Mouse (Mus musculus): ENCODE measurements around the gene Tshr.
A peak's percentile ranks its signal among the peaks of the same experiment; 100 is the strongest.
"Not testable (repeated sequence)": the region's sequence is repeated elsewhere in the genome, so short reads cannot be mapped to it uniquely, and the experiment has no call there.

The Tshr gene

DNA sequence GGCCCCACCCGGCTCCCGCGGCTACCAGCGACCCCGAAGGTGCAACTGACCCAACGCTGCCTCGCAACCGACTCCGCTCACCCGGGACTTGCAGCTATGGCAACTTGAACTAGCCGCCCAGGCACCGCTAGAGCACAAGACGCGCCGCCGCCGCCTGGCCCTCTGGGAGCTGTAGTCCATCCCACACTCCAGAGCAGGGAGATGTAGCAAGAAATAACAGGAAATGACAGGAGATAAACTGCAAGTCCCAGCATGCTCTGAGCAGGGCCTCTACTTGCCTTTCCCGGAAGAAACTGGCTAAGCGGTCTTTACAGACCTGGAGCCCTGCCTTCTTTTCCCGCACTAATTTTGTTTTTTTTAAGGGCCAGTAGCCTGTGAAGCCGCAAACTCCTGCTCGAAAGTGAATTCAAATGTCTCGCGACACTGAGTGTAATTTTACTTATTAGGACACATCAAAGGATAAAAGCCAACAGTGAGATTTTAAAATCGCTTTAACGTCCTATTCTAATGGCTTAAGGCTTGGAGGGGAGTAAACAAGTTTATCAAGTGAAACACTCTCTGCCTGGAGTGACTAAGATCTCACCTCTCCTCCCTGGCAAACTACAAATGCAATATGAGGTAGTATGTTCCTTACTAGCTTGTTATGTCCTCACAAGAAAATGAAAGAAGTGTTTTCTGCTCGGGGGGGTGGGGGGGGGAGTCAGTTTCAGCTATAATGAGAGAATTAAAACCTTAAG is at the start of gene Tshr, which contains the start of gene Cep128:
Gene Tshr, plus strand, starts transcription at position 283 of the 737 bp plus-strand sequence.
Gene Cep128, minus strand, starts transcription at position 129 of the 737 bp plus-strand sequence.
- DNase-seq (ENCODE audit: extremely low read depth, insufficient read length, low spot score): peak; percentile 94

DNA sequence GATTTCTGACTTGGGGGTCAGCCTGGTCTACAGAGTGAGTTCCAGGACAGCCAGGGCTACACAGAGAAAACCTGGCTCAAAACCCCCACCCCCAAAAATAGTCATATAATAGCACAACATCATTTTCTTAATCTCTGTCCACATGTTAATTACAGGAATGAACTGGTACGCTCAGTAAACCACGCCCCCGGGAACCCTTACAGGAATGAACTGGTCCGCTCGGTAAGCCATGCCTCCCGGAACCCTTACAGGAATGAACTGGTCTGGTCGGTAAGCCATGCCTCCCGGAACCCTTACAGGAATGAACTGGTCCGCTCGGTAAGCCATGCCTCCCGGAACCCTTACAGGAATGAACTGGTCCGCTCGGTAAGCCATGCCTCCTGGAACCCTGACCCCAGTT is 45.7 kb upstream of the Tshr start:
- DNase-seq (ENCODE audit: extremely low read depth, insufficient read length, low spot score): not testable (repeated sequence)

DNA sequence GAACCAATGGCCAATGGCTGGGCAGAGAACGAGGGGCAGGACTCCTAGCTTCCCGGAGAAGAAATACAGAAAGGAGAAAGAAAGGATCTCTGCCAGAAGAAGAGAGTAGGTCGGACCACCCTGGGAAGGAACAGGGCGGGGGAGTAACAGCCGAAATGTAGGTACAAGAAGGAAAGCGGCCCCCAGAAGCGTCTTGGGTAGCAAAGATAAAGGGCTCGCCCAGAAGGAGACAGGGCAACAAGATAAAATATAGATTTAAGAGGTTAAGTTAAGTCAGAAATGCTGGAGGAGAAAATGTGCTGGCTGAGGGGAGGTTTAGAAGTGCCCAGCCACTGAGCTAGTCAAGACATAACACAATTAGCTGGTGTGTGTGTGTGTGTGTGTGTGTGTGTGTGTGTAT is 30.6 kb upstream of the Tshr start:
- no peak for DNase-seq (ENCODE audit: extremely low read depth, insufficient read length, low spot score)

DNA sequence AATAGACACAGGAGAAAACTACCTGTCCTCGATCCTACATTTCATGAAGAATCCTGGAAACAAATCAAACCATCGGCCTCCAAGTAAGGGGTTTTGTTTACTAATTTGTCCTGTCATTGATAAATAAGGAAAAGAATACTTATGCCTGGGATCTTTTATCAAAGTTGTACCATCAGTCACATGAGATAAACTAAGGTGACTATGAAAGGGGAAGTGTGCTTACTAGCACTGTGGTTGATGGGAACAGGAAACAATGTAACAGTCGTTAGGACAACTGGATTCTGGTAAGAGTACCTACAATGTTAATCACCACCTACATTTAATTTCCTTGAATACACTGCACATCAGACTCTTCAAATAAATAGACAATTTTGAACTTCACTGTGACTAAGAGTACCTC is 15.2 kb upstream of the Tshr start:
- DNase-seq (ENCODE audit: extremely low read depth, insufficient read length, low spot score): no peak

- DNase-seq (ENCODE audit: extremely low read depth, insufficient read length, low spot score): no peak
Observed at GRCm38 (mm10) chr12:91383516-91384264, 673 bp upstream of the Tshr start.

- DNase-seq (ENCODE audit: extremely low read depth, insufficient read length, low spot score): peak; percentile 9
Observed at GRCm38 (mm10) chr12:91400232-91401048, 16.1 kb downstream of the Tshr start.

DNA sequence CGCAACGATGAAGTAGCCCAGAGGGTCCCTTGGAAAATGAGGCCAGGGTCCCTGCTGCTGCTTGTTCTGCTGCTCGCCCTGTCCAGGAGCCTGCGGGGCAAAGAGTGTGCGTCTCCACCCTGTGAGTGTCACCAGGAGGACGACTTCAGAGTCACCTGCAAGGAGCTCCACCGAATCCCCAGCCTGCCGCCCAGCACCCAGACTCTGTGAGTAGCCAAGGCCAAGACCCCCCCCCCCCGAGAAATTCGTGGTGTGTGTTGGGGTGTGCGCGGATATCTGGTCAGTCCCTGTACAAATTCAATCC is 16.6 kb downstream of the Tshr start:
- peak; percentile 3 for DNase-seq (ENCODE audit: extremely low read depth, insufficient read length, low spot score)

DNA sequence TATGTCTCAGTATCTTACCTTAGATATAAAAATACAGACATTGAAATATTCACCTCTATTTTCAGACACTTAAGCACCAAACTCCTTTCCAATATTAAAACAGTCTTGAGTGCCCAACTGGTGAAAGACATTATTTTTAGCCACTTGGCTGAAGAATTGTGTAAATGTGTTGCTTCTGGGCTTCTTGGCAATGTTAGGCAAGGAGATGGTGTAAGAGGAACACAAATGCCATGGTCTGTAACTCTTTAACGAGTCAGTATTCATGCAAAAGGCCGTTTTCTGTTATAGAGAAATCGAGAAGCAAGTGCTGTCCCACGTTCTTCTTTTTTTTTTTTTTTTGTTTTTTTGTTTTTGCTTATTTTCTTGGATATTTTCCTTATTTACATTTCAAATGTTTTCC is 25.9 kb downstream of the Tshr start:
- DNase-seq (ENCODE audit: extremely low read depth, insufficient read length, low spot score): no peak

DNA sequence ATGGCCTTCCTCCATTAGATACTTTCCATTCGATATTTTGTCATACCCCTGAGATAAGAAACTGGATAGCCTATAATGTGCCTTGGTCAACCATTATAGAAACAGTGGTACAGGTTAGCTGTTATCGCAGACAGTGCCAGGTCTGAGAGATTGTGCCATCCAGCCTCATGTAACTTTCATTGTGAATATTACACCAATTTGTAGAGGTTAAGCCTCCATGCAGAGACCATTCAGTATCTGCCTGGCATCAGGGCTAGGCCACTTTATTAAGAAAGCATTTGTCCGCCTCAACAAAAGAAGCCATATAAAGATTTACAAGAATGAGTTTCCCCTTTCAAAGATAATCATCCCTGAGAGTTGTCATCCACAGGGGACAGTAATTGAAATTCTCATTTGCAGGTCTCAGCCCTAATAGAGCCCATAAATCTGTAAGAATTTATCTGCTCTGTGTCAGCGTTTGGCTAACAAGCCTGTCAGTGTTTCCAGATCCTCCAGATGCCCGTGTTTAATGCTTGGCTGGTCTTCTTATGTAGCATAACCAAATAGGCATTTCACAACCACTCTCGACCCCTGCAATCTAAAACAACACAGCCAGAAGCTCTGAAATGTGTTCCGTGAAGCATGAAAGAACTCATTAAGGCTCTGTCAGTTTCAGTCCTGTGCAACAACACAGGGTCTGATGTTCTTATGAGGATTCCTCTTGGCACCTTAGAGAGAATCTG is 28.3 kb downstream of the Tshr start:
- DNase-seq (ENCODE audit: extremely low read depth, insufficient read length, low spot score): no peak

DNA sequence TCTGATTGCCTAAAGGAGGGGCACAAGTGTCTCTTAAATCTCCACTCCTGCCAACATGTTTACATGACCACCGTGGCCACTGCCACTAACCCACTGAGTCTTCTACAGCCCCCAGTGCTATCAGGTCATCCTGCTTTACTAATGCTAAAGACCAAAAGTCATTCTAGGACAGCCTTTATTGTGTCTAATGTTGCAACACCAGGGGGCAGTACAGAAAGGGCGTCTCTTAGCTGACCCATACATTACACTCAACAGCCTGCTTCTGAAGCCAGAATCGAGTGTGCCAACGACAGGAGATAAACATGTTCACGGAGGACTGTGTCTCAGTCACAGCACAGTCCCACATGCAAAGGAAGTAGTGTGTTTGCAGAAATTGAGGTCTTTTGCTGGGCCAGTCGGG is 30.7 kb downstream of the Tshr start:
- DNase-seq (ENCODE audit: extremely low read depth, insufficient read length, low spot score): no peak

GRCm38 (mm10) chr12:91416828-91417227 is 32.5 kb downstream of the Tshr start:
- DNase-seq (ENCODE audit: extremely low read depth, insufficient read length, low spot score): no peak

DNA sequence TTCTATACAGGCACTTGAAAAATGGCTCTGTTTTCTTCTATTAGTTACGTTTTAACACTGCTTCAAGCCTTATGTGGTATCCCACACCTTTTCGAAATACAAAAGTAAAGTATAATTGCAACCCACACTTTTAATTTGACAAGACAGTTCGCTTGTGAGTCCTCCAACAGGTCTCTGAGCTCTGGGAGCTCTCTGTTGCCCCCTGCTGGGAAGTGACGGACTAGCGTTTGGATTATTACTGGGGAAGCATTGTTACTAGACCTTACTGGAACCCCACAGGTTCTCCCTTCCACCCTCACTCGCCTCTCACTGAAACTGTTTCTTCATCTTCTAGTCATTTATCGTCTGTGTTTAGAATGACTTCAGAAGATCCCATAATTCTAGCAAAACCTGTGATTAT is 34.4 kb downstream of the Tshr start:
- DNase-seq (ENCODE audit: extremely low read depth, insufficient read length, low spot score): no peak

DNA sequence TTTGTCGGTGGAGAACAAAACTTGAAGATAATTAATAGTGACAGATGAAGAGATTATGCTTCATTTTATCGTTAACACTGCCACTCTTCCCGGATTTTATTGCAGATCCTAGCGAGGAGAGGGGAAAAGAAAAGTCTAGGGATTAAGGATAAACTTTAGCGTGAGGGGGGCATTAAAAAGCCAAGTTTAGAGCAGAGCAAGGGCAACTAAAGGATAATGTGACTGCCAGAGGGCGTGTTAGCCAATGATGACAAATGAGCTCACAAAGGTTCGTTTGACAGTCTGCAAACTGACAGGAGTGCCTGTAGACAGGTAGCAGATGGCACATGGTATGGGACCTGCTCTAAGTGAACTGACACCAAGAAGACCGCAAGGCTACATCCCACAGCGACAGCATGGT is 36.9 kb downstream of the Tshr start:
- no peak for DNase-seq (ENCODE audit: extremely low read depth, insufficient read length, low spot score)

DNA sequence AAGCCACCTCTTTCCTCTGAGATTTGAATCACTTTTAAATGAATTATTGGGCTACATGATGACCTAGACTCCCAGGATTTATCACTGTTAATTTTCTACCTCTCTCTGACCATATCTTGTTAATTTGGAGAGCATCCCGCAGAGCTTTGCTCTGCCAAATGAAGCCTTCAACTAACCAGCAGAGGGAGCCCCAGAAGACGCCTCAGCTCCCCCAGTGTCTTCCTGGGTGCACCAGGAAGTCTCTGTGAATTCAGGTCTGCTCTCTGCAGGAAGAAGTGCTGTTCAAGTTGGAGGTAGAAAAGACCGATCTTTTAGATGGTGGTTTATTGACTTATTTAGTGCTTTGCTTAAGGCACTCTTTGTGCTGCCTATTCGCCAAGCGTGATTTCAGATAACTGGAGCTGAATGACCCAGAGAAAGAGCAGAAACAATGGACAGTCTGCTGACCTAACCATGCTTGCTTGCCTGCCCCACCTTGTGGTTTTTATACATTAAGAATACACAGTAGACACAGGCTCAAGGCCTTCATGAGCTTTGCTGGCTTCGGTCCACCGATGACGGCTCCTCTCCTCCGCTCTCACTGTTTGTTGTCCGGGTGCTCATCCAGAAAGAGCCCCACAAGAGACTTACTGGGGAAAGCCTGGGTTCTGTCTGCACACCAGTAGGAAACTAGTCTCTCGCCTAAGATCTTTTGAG is 38.9 kb downstream of the Tshr start:
- no peak for DNase-seq (ENCODE audit: extremely low read depth, insufficient read length, low spot score)

DNA sequence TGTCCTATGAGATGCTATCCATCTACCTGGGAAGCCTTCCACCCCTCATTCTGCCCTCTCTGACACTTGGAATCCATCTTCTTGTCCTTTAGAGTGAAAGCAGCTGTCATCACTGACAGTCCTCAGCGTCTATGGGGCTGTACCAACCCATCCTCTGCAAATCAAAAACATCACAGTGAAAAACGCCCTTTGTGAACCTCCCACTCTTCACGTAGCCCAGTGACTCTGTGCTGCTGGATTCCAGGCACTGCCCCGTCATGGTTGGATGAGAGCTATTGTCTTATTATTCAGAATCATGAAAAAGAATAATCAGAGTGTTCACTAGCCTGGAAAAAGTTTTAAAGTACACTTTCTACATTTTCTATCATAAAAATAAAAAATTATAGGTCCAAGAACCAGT is 42.1 kb downstream of the Tshr start:
- DNase-seq (ENCODE audit: extremely low read depth, insufficient read length, low spot score): no peak

- DNase-seq (ENCODE audit: extremely low read depth, insufficient read length, low spot score): no peak
Observed at GRCm38 (mm10) chr12:91427129-91427528, 42.8 kb downstream of the Tshr start.

DNA sequence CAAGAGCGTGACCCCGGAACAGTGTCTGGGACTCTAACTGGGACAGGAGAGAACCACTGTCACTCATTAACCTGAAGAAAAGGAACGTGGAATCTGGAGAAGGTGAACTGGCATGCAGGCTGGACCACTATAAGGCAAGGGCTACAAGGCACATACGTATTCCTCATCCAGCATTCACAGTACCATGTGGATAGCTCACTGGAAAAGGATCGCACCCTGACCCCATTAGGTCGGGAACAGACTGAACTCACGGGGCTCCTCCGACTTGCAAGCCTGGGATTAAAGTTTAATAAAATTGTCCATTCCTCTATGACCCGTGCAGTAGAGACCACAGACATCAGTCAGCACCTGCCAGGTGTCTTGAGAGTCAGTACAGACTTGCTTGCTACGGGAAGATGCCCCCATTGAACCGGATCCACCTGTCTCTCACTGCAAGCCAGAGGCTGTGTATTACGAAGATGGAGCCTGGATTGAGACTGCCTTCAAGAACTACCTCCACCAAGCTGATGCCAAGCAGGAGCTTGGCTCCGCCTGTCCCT is 97.9 kb downstream of the Tshr start:
- DNase-seq (ENCODE audit: extremely low read depth, insufficient read length, low spot score): no peak

DNA sequence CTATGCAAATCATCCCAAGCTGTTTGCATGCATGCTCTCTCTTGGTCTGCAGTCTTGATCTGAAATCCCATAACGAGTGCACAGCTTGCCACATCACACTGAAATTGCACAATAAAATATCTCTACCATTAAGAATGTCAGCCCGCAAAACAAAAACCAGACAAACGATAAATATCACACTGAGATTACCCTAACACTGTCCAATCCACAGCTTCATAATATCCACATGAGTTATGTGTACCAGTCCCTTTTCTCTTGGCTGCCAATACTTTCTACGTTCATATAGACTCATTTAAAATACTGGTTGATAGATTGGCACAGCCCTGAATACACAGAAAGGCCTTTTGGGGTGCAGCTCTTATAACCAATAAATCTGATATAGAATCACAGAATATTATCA is 102.0 kb downstream of the Tshr start:
- no peak for DNase-seq (ENCODE audit: extremely low read depth, insufficient read length, low spot score)

- no peak for DNase-seq (ENCODE audit: extremely low read depth, insufficient read length, low spot score)
Observed at GRCm38 (mm10) chr12:91488406-91488805, 104.0 kb downstream of the Tshr start.
